Mouse (Mus musculus): ENCODE data around the gene Bola3. TPM values are rescaled to one million over a fixed set of nuclear protein-coding genes. Genes with fewer than 3 reads are reported as not detected.

Gene Bola3
- 48.2 and 49.3 TPM in 2 replicates for polyA plus RNA-seq (2015; fragmentation: Nextera tagmentation; extraction: Ambion mirVana)

DNA sequence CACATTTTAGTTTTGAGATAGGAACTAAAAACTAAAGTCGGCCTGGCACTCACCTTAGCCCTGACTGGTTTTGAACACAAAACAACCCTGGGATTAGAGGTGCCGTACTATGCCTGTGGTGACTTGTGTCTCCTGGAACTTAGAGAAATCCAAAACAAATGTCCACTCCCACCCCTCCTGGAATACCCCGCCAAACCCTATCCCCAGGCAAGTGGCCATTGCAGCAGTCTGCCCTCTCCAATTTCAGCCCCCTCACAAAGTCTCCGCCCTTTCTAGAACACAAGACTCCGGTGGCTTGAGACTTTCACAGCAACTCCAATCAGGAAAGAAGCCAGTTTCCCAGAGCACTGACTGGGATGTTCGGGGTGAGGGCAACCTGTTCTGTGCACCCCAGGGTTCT lies at the start of gene Bola3:
Gene Bola3, plus strand, starts transcription at position 275 of the 400 bp plus-strand sequence.
- Histone ChIP-seq H3K9ac (replicated peaks; ENCODE audit: low read depth, low read length) (peak within 1 kb of the TSS; percentile 98), H3K27ac (ENCODE audit: low read length) (peak within 1 kb of the TSS; percentile 18; the same call in 1 of the 2 replicates), H3K9me3 (ENCODE audit: control insufficient read depth, low read length) (no peaks in the 10 kb centered on the region), H3K4me2 (ENCODE audit: low read length) (peak within 1 kb of the TSS; percentile 87), H3K36me3 (ENCODE audit: control insufficient read depth, insufficient read depth) (no peaks in the 10 kb centered on the region), H3K27me3 (replicated peaks; ENCODE audit: control insufficient read depth, insufficient read depth, low read length) (no peaks in the 10 kb centered on the region), H3K4me3 (replicated peaks; ENCODE audit: low read length) (peak within 1 kb of the TSS; percentile 91), H3K4me1 (replicated peaks; ENCODE audit: control insufficient read depth, insufficient read depth, low read length) (peaks cover 12% of the 10 kb centered on the region)
- 31% methylated on average over 6 of the region's 6 CpGs for WGBS
- no peak; the same call in 1 of the 2 replicates for ATAC-seq

DNA sequence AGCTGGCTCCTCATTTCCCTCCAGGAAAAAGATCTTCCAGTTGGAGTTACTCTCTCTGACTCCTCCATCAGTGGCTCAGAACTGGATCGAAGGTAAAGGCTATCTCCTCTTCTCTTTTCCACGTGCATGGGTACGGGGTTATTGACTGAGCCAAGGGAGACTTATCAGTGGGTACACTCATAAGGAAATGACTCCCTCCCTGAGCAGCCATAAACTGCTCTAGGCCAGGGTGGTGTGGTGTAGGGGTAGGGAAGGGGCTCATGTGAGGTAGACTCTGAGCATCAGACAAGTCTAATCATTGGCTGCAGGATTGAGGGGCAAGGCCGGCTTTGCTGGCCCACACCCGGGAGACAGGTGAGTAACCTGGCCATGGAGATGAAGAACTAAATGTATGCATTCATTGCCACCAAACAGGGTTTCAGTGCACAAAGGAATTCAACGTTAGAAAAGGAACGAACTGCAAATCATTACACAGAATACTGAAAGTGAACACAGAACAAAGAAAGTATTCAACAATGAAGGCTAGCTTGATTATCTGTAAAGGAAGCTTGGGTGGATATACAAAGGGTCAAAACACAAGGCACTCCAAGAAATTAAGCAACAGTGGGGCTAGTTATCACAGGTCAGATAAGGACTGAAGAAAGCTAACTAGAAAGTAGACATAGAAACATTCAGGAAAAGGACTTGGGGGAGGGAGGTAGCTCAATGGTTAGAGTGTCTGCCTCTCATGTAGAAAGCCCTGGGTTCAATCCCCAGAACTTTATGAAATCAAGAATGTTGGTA lies 48.3 kb upstream of the Bola3 start:
- Histone ChIP-seq H3K4me1 (replicated peaks; ENCODE audit: control insufficient read depth, insufficient read depth, low read length) (no peaks in the 10 kb centered on the region), H3K27ac (ENCODE audit: low read length) (no peak overlapping the region), H3K4me2 (ENCODE audit: low read length) (no peak overlapping the region), H3K9ac (replicated peaks; ENCODE audit: low read depth, low read length) (no peak overlapping the region), H3K9me3 (ENCODE audit: control insufficient read depth, low read length) (no peaks in the 10 kb centered on the region), H3K4me3 (replicated peaks; ENCODE audit: low read length) (no peak overlapping the region), H3K36me3 (ENCODE audit: control insufficient read depth, insufficient read depth) (no peaks in the 10 kb centered on the region), H3K27me3 (replicated peaks; ENCODE audit: control insufficient read depth, insufficient read depth, low read length) (no peaks in the 10 kb centered on the region)
- 81% methylated on average over 7 of the region's 7 CpGs for WGBS
- no peak for ATAC-seq

DNA sequence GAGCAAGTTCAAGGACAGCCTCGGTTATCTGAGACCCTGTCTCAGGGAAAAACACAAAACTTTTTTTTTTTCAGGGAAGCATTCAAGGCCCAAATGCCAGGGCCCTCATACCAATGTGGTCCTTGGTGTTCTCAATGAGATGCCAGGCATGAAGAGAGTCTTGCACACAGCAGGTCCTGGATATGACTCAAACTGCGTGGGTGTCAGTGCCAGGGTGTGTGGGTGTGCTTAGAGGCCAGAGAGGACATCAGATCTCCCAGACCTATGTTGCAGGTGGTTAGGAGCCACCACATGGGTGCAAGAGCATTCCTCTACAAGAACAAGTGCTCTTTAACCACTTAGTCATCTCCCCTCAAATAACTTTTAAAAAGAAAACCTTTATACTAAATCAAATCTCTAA lies 47.7 kb upstream of the Bola3 start:
- Histone ChIP-seq H3K4me2 (ENCODE audit: low read length) (no peak overlapping the region), H3K4me3 (replicated peaks; ENCODE audit: low read length) (no peak overlapping the region), H3K9ac (replicated peaks; ENCODE audit: low read depth, low read length) (no peak overlapping the region), H3K27ac (ENCODE audit: low read length) (no peak overlapping the region), H3K36me3 (ENCODE audit: control insufficient read depth, insufficient read depth) (peaks cover 4% of the 10 kb centered on the region; the same call in 1 of the 2 replicates), H3K9me3 (ENCODE audit: control insufficient read depth, low read length) (no peaks in the 10 kb centered on the region), H3K27me3 (replicated peaks; ENCODE audit: control insufficient read depth, insufficient read depth, low read length) (no peaks in the 10 kb centered on the region), H3K4me1 (replicated peaks; ENCODE audit: control insufficient read depth, insufficient read depth, low read length) (no peaks in the 10 kb centered on the region)
- 98% methylated on average over 2 of the region's 2 CpGs for WGBS
- ATAC-seq = no peak

DNA sequence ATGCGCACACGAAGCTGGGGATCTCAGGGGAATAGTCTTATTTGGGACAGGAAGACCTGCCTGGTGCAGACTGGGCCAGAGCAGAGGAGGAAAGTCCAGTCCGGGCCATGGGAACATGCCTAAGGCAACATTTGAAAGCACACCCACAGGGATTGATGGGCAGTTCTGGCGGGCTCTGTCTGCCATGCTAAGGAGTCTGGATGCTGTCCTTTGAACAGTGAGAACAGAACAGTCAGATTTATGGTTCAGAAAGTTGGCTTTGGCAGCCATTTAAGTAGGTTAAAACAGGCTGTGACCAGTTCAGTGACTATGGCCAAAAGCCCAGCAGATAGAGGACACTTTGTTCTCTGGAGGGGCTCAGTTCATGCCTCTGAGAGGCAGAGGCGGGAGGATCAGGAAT lies 46.7 kb upstream of the Bola3 start:
- no peaks in the 10 kb centered on the region for H3K9me3 ChIP-seq (ENCODE audit: control insufficient read depth, low read length)
- H3K27ac ChIP-seq (ENCODE audit: low read length) = no peak overlapping the region
- H3K27me3 ChIP-seq (replicated peaks; ENCODE audit: control insufficient read depth, insufficient read depth, low read length) = no peaks in the 10 kb centered on the region
- ATAC-seq = no peak
- H3K4me1 ChIP-seq (replicated peaks; ENCODE audit: control insufficient read depth, insufficient read depth, low read length) = no peaks in the 10 kb centered on the region
- H3K36me3 ChIP-seq (ENCODE audit: control insufficient read depth, insufficient read depth) = peaks cover 4% of the 10 kb centered on the region; the same call in 1 of the 2 replicates
- H3K9ac ChIP-seq (replicated peaks; ENCODE audit: low read depth, low read length) = no peak overlapping the region
- H3K4me3 ChIP-seq (replicated peaks; ENCODE audit: low read length) = no peak overlapping the region
- H3K4me2 ChIP-seq (ENCODE audit: low read length) = no peak overlapping the region
- 79% methylated on average over 5 of the region's 5 CpGs for WGBS

DNA sequence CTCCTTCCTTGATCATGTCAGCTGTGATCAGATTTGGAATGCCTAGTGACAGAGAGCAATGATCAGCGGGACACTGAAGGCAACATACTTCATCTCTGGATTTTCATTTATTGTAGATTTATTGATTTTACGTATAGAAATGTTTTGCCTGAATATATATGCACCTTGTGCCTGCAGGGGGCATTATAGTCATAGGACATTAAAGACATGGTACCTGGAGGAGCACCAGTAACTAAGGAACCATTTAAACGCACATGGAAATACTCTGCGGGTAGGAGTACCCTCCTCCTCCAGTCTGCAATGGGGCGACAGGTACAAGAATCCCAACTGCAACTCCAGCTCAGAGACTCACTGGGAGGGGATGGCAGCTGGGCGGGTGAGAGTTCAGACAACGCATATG lies 39.9 kb upstream of the Bola3 start:
- Histone ChIP-seq H3K9me3 (ENCODE audit: control insufficient read depth, low read length) (no peaks in the 10 kb centered on the region), H3K27ac (ENCODE audit: low read length) (no peak overlapping the region), H3K4me3 (replicated peaks; ENCODE audit: low read length) (no peak overlapping the region), H3K9ac (replicated peaks; ENCODE audit: low read depth, low read length) (no peak overlapping the region), H3K4me1 (replicated peaks; ENCODE audit: control insufficient read depth, insufficient read depth, low read length) (no peaks in the 10 kb centered on the region), H3K36me3 (ENCODE audit: control insufficient read depth, insufficient read depth) (peaks cover 19% of the 10 kb centered on the region), H3K27me3 (replicated peaks; ENCODE audit: control insufficient read depth, insufficient read depth, low read length) (no peaks in the 10 kb centered on the region), H3K4me2 (ENCODE audit: low read length) (no peak overlapping the region)
- no peak for ATAC-seq
- 91% methylated on average over 7 of the region's 7 CpGs for WGBS

DNA sequence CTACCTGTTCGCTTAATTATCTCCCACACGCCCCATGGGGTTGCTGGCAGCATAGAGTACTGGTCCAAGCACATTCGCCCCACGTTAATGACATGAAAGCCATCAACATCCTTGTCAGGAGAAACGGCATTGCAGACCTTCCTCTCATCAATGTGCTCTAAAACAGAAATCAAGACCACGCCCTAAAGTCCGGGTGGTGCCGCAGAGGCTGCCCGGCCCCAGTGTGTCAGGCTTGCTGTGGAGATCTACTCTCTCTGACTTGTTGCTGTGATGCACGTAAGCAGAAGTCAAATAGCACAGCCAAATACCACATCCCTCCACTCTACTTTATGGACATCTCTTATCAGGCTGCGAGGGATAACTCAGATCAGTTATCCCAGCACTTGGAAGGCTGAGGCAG lies 37.7 kb upstream of the Bola3 start:
- no peak for ATAC-seq
- peaks cover 6% of the 10 kb centered on the region for H3K4me1 ChIP-seq (replicated peaks; ENCODE audit: control insufficient read depth, insufficient read depth, low read length)
- H3K4me3 ChIP-seq (replicated peaks; ENCODE audit: low read length) = no peak overlapping the region
- WGBS = 96% methylated on average over 11 of the region's 11 CpGs
- H3K36me3 ChIP-seq (ENCODE audit: control insufficient read depth, insufficient read depth) = peaks cover 15% of the 10 kb centered on the region
- no peaks in the 10 kb centered on the region for H3K9me3 ChIP-seq (ENCODE audit: control insufficient read depth, low read length)
- H3K9ac ChIP-seq (replicated peaks; ENCODE audit: low read depth, low read length) = no peak overlapping the region
- H3K27me3 ChIP-seq (replicated peaks; ENCODE audit: control insufficient read depth, insufficient read depth, low read length) = no peaks in the 10 kb centered on the region
- no peak overlapping the region for H3K4me2 ChIP-seq (ENCODE audit: low read length)
- H3K27ac ChIP-seq (ENCODE audit: low read length) = no peak overlapping the region

DNA sequence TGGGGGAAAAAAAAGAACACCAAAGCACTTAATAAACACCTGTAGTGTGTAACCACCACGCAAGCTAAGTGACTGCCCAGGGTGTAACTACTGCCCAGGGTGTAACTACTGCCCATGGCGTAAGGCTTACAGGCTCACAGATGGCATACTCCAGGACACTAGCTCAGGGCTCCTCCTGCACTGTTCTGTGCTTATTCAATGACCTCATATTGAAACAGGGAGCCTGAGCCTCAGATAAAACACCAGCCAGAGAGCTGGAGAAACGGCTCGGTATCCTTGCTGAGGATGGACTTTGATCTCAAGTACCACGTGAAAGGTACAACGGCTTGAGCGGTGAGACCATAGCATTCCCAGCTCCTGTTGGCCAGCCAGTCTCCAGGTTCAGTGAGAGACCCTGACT lies 36.9 kb upstream of the Bola3 start:
- Histone ChIP-seq H3K9me3 (ENCODE audit: control insufficient read depth, low read length) (no peaks in the 10 kb centered on the region), H3K27me3 (replicated peaks; ENCODE audit: control insufficient read depth, insufficient read depth, low read length) (no peaks in the 10 kb centered on the region), H3K4me1 (replicated peaks; ENCODE audit: control insufficient read depth, insufficient read depth, low read length) (peaks cover 13% of the 10 kb centered on the region), H3K27ac (ENCODE audit: low read length) (no peak overlapping the region), H3K4me3 (replicated peaks; ENCODE audit: low read length) (no peak overlapping the region), H3K9ac (replicated peaks; ENCODE audit: low read depth, low read length) (no peak overlapping the region), H3K36me3 (ENCODE audit: control insufficient read depth, insufficient read depth) (peaks cover 15% of the 10 kb centered on the region), H3K4me2 (ENCODE audit: low read length) (no peak overlapping the region)
- no peak for ATAC-seq
- WGBS = 93% methylated on average over 7 of the region's 7 CpGs

DNA sequence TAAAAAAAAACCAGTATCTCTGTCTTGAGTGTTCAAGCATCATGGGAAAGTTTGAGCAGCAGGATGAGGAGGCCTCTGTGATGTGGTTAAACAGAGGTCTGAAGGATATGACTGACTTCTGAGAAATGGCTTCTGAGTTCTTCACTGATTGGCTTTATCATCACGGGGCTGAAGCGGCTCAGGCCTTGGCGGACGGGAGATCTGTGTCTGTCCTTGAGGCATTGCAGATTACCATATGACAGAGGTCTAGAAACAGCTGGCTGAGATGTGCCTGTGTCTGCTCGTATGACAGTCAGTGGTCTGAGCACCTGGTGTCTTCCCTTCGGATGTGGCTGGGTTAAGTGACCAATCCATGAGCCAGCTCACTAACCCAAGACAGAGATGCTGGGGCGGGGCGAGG lies 36.4 kb upstream of the Bola3 start:
- ATAC-seq = no peak
- no peak overlapping the region for H3K9ac ChIP-seq (replicated peaks; ENCODE audit: low read depth, low read length)
- no peaks in the 10 kb centered on the region for H3K9me3 ChIP-seq (ENCODE audit: control insufficient read depth, low read length)
- no peak overlapping the region for H3K4me2 ChIP-seq (ENCODE audit: low read length)
- H3K27ac ChIP-seq (ENCODE audit: low read length) = no peak overlapping the region
- H3K27me3 ChIP-seq (replicated peaks; ENCODE audit: control insufficient read depth, insufficient read depth, low read length) = no peaks in the 10 kb centered on the region
- H3K36me3 ChIP-seq (ENCODE audit: control insufficient read depth, insufficient read depth) = peaks cover 15% of the 10 kb centered on the region
- 91% methylated on average over 8 of the region's 8 CpGs for WGBS
- H3K4me1 ChIP-seq (replicated peaks; ENCODE audit: control insufficient read depth, insufficient read depth, low read length) = peaks cover 13% of the 10 kb centered on the region
- H3K4me3 ChIP-seq (replicated peaks; ENCODE audit: low read length) = no peak overlapping the region

DNA sequence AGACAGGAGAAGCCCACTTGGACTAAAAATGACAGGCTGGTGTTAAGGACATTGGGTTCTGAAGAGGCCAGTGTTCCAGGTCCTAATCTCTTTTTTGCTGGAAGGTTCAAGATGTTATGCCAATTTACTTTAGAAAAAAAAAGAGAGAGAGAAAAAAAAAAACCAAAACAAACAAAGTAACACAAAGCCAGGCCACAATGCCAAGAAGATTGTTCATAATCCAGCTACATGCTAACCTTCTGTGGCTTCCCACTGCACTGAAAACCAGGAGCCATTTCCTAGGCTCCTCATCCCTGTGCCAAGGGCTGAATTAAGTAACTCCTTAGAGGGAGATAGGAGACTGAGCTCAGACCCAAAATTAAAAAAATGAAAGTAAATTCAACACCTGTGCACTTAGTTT lies 33.7 kb upstream of the Bola3 start:
- Histone ChIP-seq H3K4me3 (replicated peaks; ENCODE audit: low read length) (no peak overlapping the region), H3K9ac (replicated peaks; ENCODE audit: low read depth, low read length) (no peak overlapping the region), H3K36me3 (ENCODE audit: control insufficient read depth, insufficient read depth) (peaks cover 3% of the 10 kb centered on the region), H3K9me3 (ENCODE audit: control insufficient read depth, low read length) (no peaks in the 10 kb centered on the region), H3K4me2 (ENCODE audit: low read length) (peak overlapping the region; percentile 90; the same call in 1 of the 2 replicates), H3K4me1 (replicated peaks; ENCODE audit: control insufficient read depth, insufficient read depth, low read length) (peaks cover 13% of the 10 kb centered on the region), H3K27me3 (replicated peaks; ENCODE audit: control insufficient read depth, insufficient read depth, low read length) (no peaks in the 10 kb centered on the region), H3K27ac (ENCODE audit: low read length) (no peak overlapping the region)
- no peak for ATAC-seq
